Mouse (Mus musculus) liver, embryonic 14.5 days (tissue): ENCODE measurements at regions not wholly inside any gene's neighbourhood (a gene's known extent, or its start where the extent isn't known, plus 50 kb on each side); places are given as distances from the start of the nearest gene placed in this dataset.

Experiments used
- ATAC-seq: fragments of 200-750 bp; cut with Nextera tagmentation; 2 replicates; pipeline ENCODE4 v1.8.0; 2017; ENCODE audit warnings: moderate number of reproducible peaks, mild to moderate bottlenecking, moderate library complexity; ENCODE audit not compliant: insufficient read depth
- DNase-seq, 3 experiments: peaks; one replicate each; pipeline ENCODE4 v3.0.0-alpha.2; 2012 to 2013; ENCODE audit warnings: low read depth in 3 of 3, low spot score in 3 of 3
- H3K27ac ChIP-seq: fragments of 300-500 bp; sonication (generic); 2 replicates; pipeline ENCODE4 v1.5.1; 2014; ENCODE audit warnings: moderate library complexity, mild to moderate bottlenecking, control low read depth, inconsistent platforms
- H3K27me3 ChIP-seq: fragments of 300-500 bp; sonication (generic); 2 replicates; pipeline ENCODE4 v1.6.1; 2014; ENCODE audit warnings: mild to moderate bottlenecking, low read length, moderate library complexity; ENCODE audit not compliant: control insufficient read depth, insufficient read depth
- H3K36me3 ChIP-seq: fragments of 300-500 bp; sonication (generic); replicated peaks from 2 replicates; pipeline ENCODE4 v1.6.1; 2014; ENCODE audit warnings: low read depth; ENCODE audit not compliant: control insufficient read depth, insufficient read depth
- H3K4me1 ChIP-seq, 2 experiments: fragments of 200-500 bp in 1 of 2; fragments of 300-500 bp in 1 of 2; sonication (generic) in 1 of 2; replicated peaks; 2 replicates each; pipeline ENCODE4 v1.6.1; 2012 to 2014; ENCODE audit warnings: antibody characterized with exemption in 1 of 2, inconsistent platforms in 1 of 2, low read length in 1 of 2; ENCODE audit not compliant: control insufficient read depth in 2 of 2, insufficient read depth in 2 of 2
- H3K4me2 ChIP-seq: fragments of 300-500 bp; sonication (generic); 2 replicates; pipeline ENCODE4 v1.6.1; 2014; ENCODE audit warnings: low read depth, mild to moderate bottlenecking, control low read depth, moderate library complexity
- H3K4me3 ChIP-seq, 2 experiments: fragments of 200-500 bp in 1 of 2; fragments of 300-500 bp in 1 of 2; sonication (generic) in 1 of 2; 2 replicates each; pipeline ENCODE4 v1.5.1; 2012 to 2014; ENCODE audit warnings: low read depth in 2 of 2, low read length in 2 of 2, mild to moderate bottlenecking in 2 of 2, control low read depth in 1 of 2, inconsistent platforms in 1 of 2, moderate library complexity in 1 of 2; ENCODE audit not compliant: insufficient read depth in 1 of 2
- H3K9ac ChIP-seq: fragments of 300-500 bp; sonication (generic); replicated peaks from 2 replicates; pipeline ENCODE4 v1.6.1; 2014; ENCODE audit warnings: mild to moderate bottlenecking, control low read depth, moderate library complexity
- H3K9me3 ChIP-seq: fragments of 300-500 bp; sonication (generic); 2 replicates; pipeline ENCODE4 v1.6.1; 2016; ENCODE audit warnings: low read length, mixed read lengths; ENCODE audit not compliant: control insufficient read depth
- CTCF ChIP-seq: IDR thresholded peaks from 2 replicates; pipeline ENCODE4 v1.5.1; 2016; ENCODE audit warnings: antibody characterized with exemption, low read depth, control low read depth
- EP300 ChIP-seq: IDR thresholded peaks from 2 replicates; pipeline ENCODE4 v1.6.1; 2016; ENCODE audit warnings: antibody characterized with exemption, low read depth
- WGBS: fragments of 180-500 bp; shearing (Covaris S2); extraction: QIAGEN DNeasy Blood & Tissue Kit; methylation state at CpG from one replicate; pipeline ENCODE4 v1.1.7; 2014; ENCODE audit not compliant: insufficient replicate concordance; 5-methylcytosine and 5-hydroxymethylcytosine counted together

DNA sequence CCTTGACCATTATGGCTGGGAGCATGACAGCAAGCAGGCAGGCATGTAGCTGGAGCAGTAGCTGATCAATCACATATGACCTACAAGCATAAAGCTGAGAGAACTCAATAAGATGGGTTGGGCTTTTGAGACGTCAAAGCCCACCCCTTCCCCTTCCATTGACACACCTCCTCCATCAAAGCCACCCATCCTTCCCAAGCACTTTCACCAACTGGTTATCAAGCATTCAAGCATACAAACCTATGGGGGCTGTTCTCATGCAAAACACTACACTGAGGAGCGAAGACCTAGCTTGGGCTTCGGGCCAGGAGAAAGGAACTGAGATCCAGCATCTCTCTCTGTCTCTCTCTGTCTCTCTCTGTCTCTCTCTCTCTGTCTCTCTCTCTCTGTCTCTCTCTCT lies 118.4 kb upstream of the Tle3 start:
- H3K4me1 ChIP-seq: 0 out of 4 replicates have a peak, but pooled peaks cover 0 to 2% of the 10 kb centered on the region in 2 experiments
- H3K27me3 ChIP-seq: no peaks in the 10 kb centered on the region
- H3K27ac ChIP-seq: no peak overlapping the region
- no peak overlapping the region for H3K4me2 ChIP-seq
- H3K36me3 ChIP-seq: no peaks in the 10 kb centered on the region
- no peak overlapping the region for H3K9ac ChIP-seq
- H3K9me3 ChIP-seq: no peaks in the 10 kb centered on the region
- no peak for DNase-seq
- no peak for ATAC-seq
- WGBS: 66% methylated on average over 3 of the region's 3 CpGs
- no peak overlapping the region for H3K4me3 ChIP-seq
- TF ChIP-seq CTCF (no peak), EP300 (no peak)

DNA sequence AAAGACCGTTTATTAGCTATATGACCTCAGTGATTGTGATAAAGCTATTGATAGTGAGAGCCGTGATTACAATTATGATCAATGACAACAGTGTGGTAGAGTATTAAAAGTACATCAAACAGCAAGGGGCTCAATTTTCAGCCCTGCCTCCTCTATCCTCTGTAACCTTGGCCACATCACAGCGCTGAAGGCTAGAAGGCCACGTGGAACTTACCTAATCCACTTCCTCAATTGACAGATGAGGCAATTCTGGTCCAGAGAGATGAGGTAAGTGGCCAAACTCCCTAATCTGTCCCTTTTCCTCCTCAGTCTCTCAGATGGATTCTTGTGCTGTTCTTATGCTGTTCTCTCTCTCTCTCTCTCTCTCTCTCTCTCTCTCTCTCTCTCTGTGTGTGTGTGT lies 114.7 kb upstream of the Tle3 start:
- no peaks in the 10 kb centered on the region for H3K27me3 ChIP-seq
- 36% methylated on average over 4 of the region's 4 CpGs for WGBS
- no peaks in the 10 kb centered on the region for H3K9me3 ChIP-seq
- H3K4me1 ChIP-seq: no peaks in the 10 kb centered on the region
- no peak overlapping the region for H3K4me2 ChIP-seq
- H3K27ac ChIP-seq: no peak overlapping the region
- no peaks in the 10 kb centered on the region for H3K36me3 ChIP-seq
- H3K9ac ChIP-seq: no peak overlapping the region
- DNase-seq (no peak), ATAC-seq (no peak)
- TF ChIP-seq EP300 (no peak), CTCF (no peak)
- H3K4me3 ChIP-seq: no peak overlapping the region

DNA sequence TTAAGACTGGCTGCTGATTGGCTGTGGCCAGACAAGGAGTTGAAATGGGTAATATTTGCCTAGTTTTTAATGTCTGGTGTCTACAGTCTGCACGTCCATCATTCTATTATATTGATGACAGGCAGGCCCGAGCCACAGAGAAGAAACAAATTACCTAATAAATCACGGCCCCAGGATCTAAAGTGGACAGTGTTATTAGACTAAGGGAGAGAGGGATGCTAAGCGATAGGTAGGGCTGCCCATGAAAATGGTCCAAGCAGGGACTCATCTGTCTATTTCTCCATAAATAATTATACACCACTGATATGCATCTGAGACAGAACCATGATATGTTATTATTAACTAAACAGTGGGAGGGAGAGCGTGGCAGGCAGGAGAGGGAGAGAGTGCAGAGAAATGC lies 114.1 kb upstream of the Tle3 start:
- Histone ChIP-seq H3K27me3 (no peaks in the 10 kb centered on the region), H3K36me3 (no peaks in the 10 kb centered on the region), H3K4me1 (no peaks in the 10 kb centered on the region), H3K9ac (no peak overlapping the region), H3K4me3 (no peak overlapping the region), H3K27ac (no peak overlapping the region), H3K4me2 (no peak overlapping the region), H3K9me3 (no peaks in the 10 kb centered on the region)
- WGBS: 64% methylated on average over 5 of the region's 5 CpGs
- no peak for ATAC-seq
- TF ChIP-seq EP300 (no peak), CTCF (no peak)
- DNase-seq: no peak

DNA sequence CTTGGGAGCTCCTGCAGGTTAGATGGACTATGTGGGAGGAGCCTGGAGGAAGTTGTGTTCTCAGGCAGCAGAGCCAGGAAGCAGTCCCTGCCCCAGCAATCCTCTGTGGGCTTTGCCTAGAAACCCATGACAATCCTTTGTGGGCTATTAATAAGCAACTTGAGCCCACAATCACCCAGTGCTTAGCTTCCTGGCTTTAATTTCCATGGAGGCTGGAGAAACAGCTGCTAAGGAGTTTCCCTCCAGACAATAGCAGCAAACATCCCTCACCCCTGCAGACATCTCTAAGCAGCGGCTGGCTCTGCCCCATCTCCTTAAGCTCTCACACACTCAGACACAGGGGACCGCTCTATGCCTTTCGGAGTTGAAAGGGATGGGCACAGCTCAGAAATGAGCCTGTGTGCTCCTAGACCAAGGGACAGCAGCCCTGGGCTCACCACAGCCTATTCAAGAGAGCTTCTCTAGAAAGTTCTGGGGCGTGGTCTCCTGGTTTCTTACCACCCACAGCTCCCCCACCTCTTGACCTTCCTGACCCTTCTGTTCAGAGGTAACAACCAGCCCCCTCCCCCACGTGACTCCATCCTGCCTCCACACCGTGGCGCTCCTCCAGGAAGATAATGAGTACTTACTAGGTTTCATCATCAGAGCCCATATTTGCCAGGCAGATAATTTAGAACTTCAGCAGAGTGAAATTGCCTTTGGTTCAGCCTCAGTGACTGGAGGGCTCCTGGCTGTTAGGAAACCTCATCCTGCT lies 112.6 kb upstream of the Tle3 start:
- no peaks in the 10 kb centered on the region for H3K4me1 ChIP-seq
- no peak for DNase-seq
- 16% methylated on average over 7 of the region's 7 CpGs for WGBS

DNA sequence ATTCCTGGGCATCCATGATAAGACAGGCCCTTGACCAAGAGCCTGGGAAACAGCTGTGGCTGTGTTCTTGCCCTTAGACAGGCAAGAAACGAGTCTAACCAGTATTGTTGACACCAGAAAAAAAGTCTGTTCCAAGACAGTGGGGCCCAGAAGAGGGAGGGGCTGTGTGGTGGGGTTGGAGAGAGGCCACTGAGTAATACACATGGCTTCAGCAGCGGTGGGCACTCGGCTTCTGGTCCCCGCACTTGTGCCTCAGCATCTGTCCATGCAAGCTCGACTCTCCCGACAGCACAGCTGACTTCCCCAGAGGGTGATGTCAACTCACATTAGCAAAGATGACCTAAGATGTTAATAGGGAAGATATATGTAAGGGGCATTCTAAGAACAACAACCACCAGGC lies 110.9 kb upstream of the Tle3 start:
- Histone ChIP-seq H3K9me3 (no peaks in the 10 kb centered on the region), H3K27ac (no peak overlapping the region), H3K4me1 (no peaks in the 10 kb centered on the region), H3K4me3 (no peak overlapping the region), H3K9ac (no peak overlapping the region), H3K36me3 (no peaks in the 10 kb centered on the region), H3K4me2 (no peak overlapping the region), H3K27me3 (no peaks in the 10 kb centered on the region)
- DNase-seq (no peak), ATAC-seq (no peak)
- no peak for TF ChIP-seq EP300
- no peak for TF ChIP-seq CTCF
- 50% methylated on average over 6 of the region's 6 CpGs for WGBS

More for the DNA sequence above, 112.6 kb upstream of the Tle3 start:
- Histone ChIP-seq H3K27me3 (no peaks in the 10 kb centered on the region), H3K36me3 (no peaks in the 10 kb centered on the region), H3K4me2 (no peak overlapping the region), H3K4me3 (no peak overlapping the region), H3K9me3 (no peaks in the 10 kb centered on the region), H3K27ac (no peak overlapping the region), H3K9ac (no peak overlapping the region)
- ATAC-seq: no peak
- TF ChIP-seq EP300 (no peak), CTCF (no peak)
